Mouse (Mus musculus) ES-CJ7 (cell line): ENCODE results near the gene Anapc2.
"Not testable (repeated sequence)": the region's sequence is repeated elsewhere in the genome, so short reads cannot be mapped to it uniquely, and the experiment has no call there.

ENCODE experiments used
- DNase-seq: peaks from one replicate; pipeline ENCODE4 v3.0.0; 2011; ENCODE audit warnings: low read depth, low spot score

Gene Anapc2

DNA sequence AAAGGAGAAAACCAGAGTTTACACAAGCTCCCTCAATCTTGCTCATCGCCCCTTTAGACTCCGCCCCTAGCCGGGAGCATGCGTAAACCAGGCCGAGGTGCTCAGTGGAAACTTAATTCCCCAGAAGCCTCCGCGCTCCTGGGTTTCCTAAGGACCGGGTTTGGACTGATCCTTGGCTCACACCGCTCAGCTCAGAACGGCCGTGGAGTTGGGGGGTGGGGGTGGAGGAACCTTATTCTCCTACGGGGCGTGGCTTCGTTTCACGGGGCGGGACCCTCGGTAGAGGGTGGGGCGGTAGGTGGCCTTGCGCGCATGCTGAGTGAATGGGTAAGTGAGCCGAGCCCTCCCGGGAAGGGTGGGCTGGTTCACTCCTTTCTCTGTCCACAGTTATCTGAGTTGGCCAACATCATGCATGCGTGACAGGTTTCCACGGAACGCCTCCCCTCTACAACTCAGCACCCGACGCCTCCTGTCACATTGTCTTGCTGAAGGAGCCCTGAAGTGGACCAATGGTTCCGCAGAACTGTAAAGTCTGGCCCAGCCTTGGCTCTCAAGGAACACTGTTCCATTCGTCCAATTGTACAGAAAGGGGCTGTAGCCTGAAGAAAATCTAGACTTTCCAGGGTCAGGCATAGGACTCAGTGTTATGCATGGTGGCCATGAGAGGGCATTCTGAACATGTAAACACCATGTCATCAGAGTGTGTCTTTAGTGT, 31.4 kb upstream of the Anapc2 start:
- peak; percentile 97 for DNase-seq

DNA sequence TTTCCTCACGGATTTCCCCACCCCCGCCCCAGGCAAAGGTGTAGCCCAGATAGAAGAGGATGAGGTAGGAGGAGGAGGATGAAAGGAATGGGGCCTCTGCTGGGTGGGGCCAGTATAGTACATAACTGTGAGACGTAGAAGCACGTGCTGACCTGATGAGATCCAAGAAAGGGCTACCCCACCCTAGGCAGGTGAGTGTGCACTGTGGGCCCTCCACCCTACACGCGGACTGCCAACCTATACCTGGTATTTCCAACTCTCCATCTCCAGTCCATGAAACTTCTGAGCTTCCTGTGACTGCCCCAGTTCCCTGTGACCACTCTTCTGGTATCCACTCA, 30.9 kb upstream of the Anapc2 start:
- DNase-seq: peak; percentile 47

DNA sequence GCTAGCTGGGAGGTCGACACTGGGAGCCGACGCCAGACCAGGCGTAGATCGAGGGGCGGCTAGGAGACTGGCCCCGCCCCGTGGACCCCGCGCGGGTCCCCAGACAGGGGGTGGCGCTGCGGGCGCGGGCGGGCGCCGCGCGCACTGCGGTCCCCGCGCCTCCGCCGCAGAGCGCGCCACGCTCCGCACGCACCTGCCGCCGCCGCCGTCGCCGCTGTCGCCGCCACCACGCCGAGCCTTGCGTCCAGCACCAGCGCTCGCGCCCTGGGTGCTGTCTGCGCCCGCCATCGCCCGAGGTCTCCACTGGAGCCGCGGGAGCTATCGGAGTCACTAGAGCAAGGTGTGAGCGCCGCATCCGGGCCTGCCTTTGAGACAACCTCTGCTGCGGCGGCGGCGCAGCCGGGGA, 30.2 kb upstream of the Anapc2 start, which contains the start of the genes Rnf208 and Cysrt1:
TSS of gene Rnf208 (plus strand) at position 155 of the 406 bp plus-strand sequence.
TSS of gene Cysrt1 (minus strand) at position 352 of the 406 bp plus-strand sequence.
- DNase-seq: no peak

DNA sequence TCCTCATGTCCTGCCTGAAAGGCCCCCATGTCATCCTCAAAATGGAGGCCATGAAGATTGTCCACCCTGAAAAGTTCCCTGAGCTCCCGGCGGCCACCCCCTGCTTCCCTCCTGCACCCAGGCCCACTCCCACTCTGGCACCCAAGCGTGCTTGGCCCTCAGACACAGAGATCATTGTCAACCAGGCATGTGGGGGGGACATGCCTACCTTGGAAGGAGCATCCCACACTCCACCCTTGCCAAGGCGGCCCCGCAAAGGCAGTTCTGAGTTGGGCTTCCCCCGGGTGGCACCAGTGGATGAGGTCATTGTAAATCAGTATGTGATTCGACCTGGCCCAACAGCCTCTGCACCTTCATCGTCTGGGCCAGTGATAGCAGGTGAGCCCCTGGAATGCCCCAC, 28.9 kb upstream of the Anapc2 start:
- DNase-seq: no peak

DNA sequence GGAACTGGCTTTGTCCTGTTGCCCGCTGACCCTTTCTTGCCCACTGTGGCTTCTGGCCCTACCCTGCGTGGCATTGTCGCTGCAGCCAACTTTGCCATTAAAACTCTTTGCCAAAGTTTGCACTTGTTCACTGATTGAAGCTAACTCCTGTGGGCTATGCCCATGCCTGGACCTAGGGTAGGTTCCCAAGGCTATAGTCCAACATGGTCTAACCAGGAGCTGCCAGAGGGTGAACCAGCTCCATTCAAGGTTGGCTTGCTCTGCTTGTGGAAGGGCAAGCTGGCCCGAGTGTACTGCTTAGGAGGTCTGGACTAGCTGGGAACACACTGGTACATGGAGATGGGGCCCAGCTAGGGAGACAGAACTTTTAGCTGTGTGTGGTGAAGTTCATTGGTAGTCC, 28.1 kb upstream of the Anapc2 start:
- no peak for DNase-seq

DNA sequence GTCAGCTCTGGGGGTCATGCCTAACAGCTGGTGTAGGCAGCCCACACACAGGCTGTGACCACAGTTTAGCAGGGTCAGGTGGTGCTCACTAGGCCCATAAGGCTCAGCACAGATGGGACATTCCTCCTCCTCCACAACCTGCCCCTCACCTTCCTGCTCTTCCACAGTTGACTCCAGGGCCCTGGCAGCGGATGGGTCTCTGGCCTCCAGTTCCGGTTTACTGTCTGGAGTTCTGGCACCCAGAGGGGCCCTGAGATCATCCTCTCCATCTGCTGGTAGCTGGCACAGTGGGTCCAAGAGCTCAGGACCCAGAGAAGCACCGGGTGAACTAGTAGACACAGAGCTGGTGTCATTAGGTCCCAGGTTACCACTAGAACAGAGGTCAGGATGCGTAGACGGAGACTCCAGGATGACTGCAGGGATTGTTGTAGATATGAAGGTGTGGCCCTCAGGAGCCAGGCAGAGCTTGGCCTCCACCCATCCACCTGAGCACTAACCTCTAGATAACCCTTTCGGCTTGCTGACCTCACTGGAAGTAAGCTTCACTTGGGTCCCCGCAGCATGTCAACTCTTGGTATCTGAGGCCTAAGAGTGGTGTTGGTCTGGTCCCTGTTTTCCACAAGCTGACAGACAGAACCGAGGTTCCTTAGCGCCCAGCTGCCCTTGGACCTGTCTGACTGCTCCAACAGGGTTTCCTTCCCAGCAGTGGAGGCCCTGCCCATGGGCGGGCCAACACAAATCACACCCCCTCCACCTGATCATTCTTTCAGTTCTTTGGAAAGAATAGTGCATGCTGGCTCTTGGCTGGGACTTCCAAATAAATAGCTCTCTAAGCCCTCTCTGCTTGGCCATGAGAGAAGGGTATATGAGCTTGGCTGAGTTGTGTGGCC, 25.9 kb upstream of the Anapc2 start, which contains the start of gene AL732309.1:
TSS of gene AL732309.1 (minus strand) at position 681 of the 890 bp plus-strand sequence.
- DNase-seq: no peak

DNA sequence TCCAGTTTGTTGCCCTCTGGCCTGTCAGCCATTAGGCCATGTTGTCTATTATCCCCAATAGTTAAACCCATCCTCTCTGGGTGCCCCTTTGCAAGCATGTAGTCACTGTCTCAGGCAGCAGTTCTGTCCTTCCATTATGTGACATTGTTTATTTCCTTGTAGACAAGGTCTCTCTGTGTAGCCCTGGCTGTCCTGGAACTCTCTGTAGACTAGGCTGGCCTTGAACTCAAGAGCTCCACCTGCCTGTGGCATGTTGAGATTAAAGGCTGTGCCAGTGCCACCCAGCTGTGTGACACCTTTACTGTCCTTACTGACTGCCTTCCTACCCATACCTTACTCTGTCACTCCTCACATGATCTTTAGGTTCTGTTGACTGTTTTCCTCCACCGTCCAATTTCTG, 19.9 kb upstream of the Anapc2 start:
- DNase-seq: peak; percentile 44

DNA sequence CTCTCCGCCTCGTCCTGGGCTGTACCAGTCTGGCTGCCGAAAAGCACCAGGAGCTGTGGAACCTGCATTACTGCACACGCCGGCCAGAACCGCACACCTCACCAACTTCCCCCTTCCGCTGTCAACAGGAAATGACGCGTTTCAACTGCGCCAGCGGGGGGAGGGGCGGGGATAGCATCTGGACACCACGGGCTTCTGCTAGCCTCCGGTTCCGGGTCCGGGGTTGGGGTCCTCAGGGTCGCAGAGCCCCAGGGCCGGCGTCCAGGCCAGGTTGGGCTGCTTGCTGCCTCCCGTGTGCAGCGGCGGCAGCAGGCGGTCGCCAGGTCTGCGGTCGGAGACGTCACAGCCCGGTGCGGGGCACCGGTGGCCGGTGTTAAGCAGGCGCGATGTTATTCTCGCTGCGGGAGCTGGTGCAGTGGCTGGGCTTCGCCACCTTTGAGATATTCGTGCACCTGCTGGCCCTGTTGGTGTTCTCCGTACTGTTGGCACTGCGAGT, 16.9 kb upstream of the Anapc2 start, which contains the start of gene Tmem203:
TSS of gene Tmem203 (plus strand) at position 156 of the 496 bp plus-strand sequence.
- DNase-seq: peak; percentile 91

DNA sequence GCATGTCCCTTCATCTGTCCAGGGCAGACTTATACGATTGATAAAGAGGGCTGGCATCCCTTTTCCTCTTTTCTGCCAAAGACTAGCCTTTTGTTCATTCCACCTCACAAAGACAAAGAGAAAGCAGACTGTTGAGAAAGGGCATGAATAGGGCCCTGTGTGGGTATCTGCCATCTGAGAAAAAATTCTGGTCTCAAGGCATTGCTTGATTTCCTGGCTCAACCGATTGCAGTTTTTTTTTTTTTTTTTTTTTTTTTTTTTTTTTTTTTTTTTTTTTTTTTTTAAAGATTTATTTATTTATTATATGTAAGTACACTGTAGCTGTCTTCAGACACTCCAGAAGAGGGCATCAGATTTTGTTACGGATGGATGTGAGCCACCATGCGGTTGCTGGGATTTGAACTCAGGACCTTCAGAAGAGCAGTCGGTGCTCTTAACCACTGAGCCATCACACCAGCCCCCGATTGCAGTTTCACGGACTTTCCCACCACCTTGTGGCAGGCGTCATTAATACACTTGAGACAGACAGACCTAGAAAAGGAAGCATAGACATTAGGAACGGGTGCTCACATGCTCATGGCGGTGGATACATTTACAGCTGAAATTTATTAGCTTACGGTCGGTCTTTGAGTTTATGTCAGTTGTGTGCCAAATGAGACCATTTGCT, 15.7 kb upstream of the Anapc2 start:
- DNase-seq: peak; percentile 84

DNA sequence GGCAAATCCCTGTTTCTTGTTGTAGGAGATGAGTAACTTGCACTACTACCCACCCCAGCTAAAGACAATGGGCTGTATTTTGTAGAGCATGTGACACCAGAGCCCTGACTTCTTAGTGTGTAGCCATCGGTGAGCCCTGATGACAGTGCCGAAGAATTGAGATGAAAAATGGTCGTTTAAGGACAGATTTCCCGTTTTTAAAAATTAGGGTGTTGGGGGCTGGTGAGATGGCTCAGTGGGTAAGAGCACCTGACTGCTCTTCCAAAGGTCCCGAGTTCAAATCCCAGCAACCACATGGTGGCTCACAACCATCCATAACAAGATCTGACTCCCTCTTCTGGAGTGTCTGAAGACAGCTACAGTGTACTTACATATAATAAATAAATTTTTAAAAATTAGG, 15.0 kb upstream of the Anapc2 start:
- DNase-seq: not testable (repeated sequence)

DNA sequence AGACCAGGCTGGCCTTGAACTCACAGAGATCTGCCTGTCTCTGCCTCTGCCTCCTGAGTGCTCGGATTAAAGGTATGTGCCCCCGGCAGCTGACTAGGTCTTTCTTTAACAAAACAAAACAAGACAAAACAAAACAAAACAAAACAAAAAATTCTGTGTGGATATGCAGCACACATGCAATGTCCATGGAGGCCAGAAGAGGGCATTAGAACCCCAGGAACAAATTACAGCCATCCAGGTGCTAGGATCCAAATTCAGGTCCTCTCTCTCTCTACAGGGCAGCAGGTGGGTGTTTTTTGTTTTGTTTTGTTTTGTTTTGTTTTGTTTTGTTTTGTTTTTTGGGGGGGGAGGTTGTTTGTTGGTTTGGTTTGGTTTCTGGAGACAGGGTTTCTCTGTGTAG, 13.4 kb upstream of the Anapc2 start:
- peak; percentile 67 for DNase-seq

DNA sequence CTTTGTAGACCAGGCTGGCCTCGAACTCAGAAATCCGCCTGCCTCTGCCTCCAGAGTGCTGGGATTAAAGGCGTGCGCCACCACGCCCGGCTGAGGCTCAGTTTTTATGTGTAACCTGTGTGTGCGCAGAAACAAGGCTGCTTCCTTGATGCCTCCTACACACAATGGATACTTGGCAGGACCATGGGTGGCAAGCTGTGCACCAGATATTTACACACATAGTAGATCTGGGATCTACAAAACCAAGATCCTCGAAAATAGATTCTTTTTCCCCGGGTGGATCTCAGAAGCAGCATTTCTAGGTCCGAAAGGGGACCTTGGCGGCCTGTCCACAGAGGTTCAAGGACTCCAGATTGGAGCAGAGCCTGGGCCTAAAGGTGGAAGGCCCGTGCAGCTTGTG, 10.4 kb upstream of the Anapc2 start:
- peak; percentile 45 for DNase-seq

DNA sequence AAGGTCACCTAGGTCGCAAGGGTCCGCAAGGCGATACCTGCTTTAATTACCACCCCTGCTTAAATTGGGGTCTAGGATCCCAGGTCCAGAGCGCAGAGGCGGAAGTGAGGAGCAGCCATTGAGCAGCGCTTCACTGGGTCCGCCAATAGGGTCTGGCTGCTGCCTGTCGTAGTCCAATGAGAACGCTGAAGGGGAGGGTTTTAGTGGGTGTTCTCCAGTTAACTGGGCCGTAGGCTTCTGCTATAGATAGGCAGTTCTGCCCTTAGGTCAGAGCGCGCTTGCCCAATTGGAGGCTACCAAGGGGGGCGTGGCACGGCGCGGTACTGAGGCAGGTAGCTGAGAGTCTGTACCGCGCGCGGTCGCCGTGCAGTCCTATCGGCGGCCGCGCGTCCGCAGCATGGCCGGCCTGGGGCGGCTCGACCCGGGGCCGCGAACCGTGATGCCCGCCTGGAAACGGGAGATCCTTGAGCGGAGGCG, 9.9 kb upstream of the Anapc2 start, which contains the start of gene Tprn:
TSS of gene Tprn (plus strand) at position 328 of the 477 bp plus-strand sequence.
- DNase-seq: peak; percentile 99

DNA sequence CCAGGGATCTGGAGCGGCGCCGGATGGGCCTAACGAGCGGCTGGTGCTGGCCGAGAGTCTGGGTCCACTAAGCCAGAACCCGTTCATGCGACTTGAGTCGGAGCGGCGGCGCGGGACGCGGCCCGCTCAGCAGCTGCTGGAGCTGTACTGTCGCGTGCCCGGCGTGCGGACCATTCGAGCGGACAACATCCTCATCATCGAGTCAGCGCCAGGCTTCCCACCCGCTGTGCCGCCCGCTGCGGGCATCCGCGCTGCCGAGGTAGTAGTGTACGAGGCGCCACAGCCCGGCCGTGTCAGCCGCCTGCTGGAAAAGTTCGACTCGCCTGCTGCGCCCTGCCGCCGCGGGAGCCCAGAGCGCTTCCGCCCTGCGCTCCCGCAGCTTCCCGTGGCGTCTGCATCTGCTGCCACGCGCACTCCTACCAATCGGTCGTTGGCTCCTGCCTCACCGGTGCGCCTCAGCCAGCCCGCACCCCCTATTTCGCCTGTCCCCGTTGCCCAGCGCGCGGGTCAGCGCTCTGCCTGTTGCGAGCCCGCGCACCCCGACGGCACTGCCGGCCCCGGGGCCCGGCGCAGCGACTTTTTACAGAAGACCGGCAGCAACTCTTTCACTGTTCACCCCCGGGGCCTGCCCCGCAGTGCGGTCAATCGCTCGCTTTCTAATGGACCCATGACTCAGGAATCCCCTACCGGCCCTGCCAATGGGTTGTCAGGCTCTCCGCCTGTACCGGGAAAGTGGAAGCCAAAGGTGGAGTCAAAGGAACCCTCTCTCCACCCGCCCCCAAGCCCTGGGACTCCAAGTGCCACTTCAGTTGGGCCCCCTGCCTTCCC, 9.3 kb upstream of the Anapc2 start:
- DNase-seq: peak; percentile 55

DNA sequence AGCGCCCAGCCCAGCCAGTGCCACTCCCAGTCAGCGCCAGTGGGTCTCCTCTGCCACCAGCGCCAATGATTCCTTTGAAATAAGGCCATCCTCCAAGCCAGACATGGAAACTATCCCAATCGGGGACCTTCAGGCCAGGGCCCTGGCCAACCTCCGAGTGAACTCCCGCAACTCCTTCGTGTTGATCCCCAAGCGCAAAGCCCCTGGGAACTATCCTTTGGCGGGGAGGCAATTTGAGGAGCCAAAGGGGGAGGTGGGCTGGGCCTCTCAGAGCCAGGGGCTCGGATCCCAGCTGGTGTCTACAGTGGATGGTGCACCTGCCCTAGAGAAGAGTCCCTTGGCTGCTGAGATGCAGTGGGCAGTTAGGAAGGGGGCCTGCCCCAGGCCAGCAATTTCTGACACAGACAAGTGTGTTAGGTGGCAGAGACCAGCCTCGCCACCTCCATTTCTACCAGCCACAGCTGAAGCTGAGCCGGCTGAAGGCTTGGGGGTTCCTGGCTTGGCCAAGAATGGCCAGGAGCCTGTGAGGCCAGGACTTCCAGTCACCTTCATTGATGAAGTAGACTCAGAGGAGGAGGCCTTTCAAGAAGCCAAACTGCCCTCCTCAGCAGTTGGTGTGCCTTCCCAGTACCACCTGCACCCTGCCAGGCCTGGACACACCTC, 8.5 kb upstream of the Anapc2 start:
- DNase-seq: no peak

DNA sequence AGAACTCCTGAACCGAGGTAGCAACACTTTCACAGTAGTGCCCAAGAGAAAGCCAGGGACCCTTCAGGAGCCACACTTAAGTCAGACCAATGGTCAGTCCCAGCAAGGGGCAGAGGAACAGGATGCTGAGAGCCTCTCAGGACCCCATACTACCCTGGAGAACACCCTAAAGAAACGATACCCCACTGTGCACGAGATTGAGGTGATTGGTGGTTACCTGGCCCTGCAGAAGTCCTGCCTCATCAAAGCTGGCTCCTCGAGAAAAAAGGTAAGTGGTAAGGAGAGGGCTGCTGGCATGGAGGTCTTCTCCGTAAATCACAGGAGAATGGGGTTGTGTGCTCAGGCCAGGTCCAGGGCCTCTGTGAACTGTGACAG, 8.0 kb upstream of the Anapc2 start:
- DNase-seq: no peak

DNA sequence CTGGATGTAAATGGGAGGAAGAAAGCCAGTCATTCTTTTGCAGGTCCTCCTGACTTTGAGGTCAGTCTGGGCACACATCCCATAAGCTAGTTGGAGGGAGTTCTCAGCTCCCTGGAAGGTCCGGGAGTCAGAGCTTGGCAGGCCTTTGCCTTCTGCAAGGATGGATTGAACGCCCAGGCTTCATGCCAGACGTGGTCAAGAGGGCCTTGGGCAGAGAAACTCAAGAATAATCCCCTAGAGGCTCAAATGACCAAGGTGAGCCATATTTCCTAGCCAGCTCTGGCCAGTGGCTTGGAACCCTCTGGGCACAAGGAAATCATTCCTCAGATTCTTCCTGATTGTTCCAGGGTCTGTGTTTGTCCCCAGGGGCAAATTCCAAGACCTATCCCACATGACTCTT, 7.4 kb upstream of the Anapc2 start:
- no peak for DNase-seq

DNA sequence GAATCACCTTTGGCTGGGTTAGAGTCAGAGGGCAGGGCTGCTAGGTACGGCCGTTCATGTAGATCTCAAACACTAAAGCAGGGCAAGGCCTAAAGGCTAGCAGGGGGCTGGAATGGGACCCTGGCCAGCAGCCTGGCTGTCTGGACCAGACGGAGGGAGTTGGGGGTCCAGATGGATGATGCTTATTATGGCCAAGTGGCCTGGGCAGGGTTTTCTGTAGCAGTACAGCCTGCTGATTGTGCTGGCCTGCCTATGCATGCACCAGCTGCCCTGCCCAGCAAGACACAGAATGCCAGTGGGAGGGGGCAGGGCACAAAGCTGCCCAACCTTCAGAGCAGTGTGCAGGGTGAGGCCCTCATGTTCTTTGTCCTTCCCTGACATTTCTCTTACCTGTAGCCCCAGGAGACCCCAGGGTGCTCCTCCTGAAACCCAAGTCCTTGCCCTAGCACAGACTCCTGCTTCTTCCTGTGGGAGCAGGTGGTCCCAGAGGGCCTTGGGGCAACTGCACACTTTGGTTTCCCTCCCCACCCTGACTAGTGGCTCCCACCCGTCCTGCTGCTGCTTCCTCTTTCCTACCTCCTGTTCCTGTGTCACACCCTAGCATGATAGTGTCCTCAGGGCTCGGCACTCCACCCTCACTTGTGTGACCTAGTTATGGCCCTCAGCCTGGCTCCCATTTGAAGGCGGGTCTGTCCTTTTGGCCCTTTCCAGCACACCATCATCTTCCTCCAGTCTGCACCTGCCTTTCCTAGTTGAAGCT, 6.2 kb upstream of the Anapc2 start:
- DNase-seq: peak; percentile 54

DNA sequence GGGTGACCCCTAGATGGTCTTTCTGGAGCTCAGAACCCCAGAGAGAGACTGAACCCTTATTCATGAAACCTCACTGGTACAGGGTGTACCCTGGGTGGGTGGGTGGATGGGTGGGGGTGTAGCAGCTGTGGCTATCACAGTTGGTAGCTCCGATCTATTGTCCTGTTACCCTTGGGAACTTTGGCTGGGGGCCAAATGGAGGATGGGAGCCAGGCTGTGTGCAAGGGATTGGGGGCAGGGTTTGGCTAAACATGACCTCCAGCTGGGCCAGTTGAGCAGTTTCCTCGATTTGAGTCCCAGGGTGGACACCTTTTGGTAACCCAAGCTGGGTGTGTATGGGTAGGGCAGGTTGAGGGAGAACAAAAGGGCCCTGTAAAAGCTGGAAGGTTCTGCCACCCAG, 5.6 kb upstream of the Anapc2 start:
- peak; percentile 61 for DNase-seq

DNA sequence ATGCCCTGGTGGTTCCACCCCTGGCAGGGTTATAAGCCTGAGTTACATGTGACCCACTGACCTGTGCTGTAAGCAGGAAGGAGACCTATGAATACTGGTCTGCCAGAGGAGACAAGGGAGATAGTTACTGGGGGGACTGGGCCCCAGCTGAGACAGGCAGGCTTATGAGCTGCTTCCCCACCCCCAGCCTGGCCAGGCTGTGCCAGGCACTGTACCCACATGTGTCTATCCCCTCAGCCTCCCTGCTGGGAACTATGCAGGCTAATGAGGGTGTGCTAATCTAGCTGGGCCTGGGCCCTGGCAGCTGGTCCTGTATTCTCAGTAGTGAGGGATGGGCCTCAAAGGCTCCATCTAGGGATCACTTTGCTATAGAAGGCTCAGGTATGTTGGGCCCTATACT, 5.0 kb upstream of the Anapc2 start:
- DNase-seq: no peak
